Mouse (Mus musculus) hindbrain, embryonic 13.5 days (tissue): Measurements from ENCODE around the gene Foxf1. TPM values are rescaled to one million over a fixed set of nuclear protein-coding genes. Genes with fewer than 3 reads are reported as not detected.

ENCODE experiments used
- ATAC-seq: fragments of 200-750 bp; cut with Nextera tagmentation; 2 replicates; pipeline ENCODE4 v1.8.0; 2017; ENCODE audit warnings: moderate TSS enrichment; ENCODE audit not compliant: low FRiP score
- H3K27ac ChIP-seq: fragments of 300-500 bp; sonication (generic); 2 replicates; pipeline ENCODE4 v1.5.1; 2015; ENCODE audit warnings: inconsistent platforms, mild to moderate bottlenecking, moderate library complexity
- H3K27me3 ChIP-seq: fragments of 300-500 bp; sonication (generic); 2 replicates; pipeline ENCODE4 v1.6.1; 2015; ENCODE audit warnings: mild to moderate bottlenecking, inconsistent platforms
- H3K36me3 ChIP-seq: fragments of 300-500 bp; sonication (generic); 2 replicates; pipeline ENCODE4 v1.6.1; 2015; ENCODE audit warnings: mild to moderate bottlenecking, inconsistent platforms
- H3K4me1 ChIP-seq: fragments of 300-500 bp; sonication (generic); replicated peaks from 2 replicates; pipeline ENCODE4 v1.6.1; 2015; ENCODE audit warnings: inconsistent platforms
- H3K4me2 ChIP-seq: fragments of 300-500 bp; sonication (generic); 2 replicates; pipeline ENCODE4 v1.6.1; 2015; ENCODE audit warnings: inconsistent platforms, mild to moderate bottlenecking, moderate library complexity
- H3K4me3 ChIP-seq: fragments of 300-500 bp; sonication (generic); 2 replicates; pipeline ENCODE4 v1.5.1; 2015; ENCODE audit warnings: mild to moderate bottlenecking, inconsistent platforms
- H3K9ac ChIP-seq: fragments of 300-500 bp; sonication (generic); 2 replicates; pipeline ENCODE4 v1.6.1; 2015; ENCODE audit warnings: mild to moderate bottlenecking, inconsistent platforms
- H3K9me3 ChIP-seq: fragments of 300-500 bp; sonication (generic); 2 replicates; pipeline ENCODE4 v1.6.1; 2016; ENCODE audit warnings: inconsistent platforms
- whole genome bisulfite sequencing: fragments of 180-500 bp; shearing (Covaris S2); methylation state at CpG from one replicate; pipeline ENCODE4 v1.1.7; 2015; 5-methylcytosine and 5-hydroxymethylcytosine counted together
- polyA plus RNA-seq: library from polyadenylated mRNA; unstranded; fragments of >200 nt; fragmentation: Nextera tagmentation; extraction: Ambion mirVana; gene quantifications from 2 replicates; pipeline ENCODE4 v1.2.1, GENCODE M21; 2015

Gene Foxf1
- polyA plus RNA-seq, 1 experiment from 2014 or later = 0.96 TPM

DNA sequence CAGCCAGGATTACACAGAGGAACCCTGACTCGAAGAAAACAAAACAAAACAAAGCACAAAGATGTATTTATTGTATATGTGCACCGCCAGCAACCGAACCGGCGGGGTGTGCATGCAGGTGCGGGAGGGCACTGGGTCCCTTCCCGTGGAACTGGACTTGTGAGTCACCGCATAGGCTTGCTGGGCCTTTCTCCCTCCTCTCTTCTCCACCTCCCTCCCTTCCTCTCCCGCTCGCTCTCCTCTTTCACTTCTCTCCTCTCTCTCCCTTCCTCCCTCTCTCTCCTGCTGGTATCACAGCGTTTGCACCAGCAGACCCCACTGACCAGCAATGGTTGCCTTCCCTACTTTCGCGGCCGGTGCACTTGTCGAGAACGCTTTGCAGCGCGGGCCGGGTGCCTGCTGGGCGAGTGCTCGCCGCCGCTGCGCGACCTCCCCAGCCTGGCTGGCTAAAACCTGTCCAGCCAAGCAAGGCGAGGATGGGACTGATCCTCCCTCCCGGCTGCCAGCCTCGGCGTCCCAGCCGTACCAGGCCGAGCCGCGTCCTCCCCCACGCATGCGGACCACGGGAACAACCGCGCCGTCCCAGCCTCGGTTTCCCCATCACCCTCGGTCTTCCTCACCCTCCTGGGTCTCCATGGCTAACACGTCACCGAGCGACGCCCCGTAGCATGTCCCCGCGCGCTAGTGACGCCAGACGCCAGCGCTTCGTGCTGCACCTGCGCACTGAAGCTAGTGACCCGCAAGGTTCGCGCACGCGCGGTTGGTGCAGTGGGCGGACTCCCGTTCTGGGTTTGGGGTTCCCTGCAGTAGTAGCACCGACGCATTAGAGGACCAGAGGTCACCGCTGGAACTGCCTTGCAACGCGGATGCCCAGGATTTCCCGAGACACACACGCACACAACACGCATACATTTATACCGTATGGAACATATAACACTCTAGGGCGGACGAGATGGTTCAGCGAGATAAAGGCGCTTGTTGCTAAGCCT, 23.8 kb downstream of the Foxf1 start, which contains the start of gene Mthfsd:
Gene Mthfsd (minus strand): TSS at position 725 of the 989 bp plus-strand sequence.
- H3K27me3 ChIP-seq = peaks cover 39% of the 10 kb centered on the region
- peak; percentile 94 for ATAC-seq
- peak within 1 kb of the TSS; percentile 89 for H3K27ac ChIP-seq
- peak within 1 kb of the TSS; percentile 87 for H3K4me3 ChIP-seq
- peak within 1 kb of the TSS; percentile 94 for H3K9ac ChIP-seq
- no peaks in the 10 kb centered on the region for H3K9me3 ChIP-seq
- H3K36me3 ChIP-seq = peaks cover 32% of the 10 kb centered on the region
- peaks cover 19% of the 10 kb centered on the region for H3K4me1 ChIP-seq
- peak within 1 kb of the TSS; percentile 91 for H3K4me2 ChIP-seq
- 2% methylated on average over 75 of the region's 75 CpGs for WGBS

DNA sequence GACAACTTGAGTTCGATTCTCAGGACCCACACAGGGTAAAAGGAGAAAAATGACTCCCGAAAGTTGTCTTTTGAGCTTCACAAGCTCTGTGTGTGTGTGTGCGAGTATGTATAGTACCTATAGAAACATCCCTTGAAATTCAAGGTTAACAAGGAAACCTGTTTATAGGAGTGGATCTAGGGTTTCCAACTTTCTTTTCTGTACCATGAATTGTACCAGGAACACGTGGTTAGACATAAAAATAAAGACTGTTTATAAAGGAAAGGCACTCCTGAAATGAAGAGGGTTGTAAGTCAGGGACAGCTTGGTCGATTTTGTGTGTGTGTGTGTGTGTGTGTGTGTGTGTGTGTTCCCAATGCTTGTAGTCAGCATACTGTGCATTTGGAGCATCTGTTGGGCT, 24.5 kb downstream of the Foxf1 start:
- WGBS = 16% methylated on average over 5 of the region's 5 CpGs
- no peak for ATAC-seq
- H3K4me3 ChIP-seq = peak overlapping the region; percentile 87
- H3K9ac ChIP-seq = peak overlapping the region; percentile 94
- no peak overlapping the region for H3K27ac ChIP-seq
- peak overlapping the region; percentile 91 for H3K4me2 ChIP-seq
- peaks cover 25% of the 10 kb centered on the region for H3K36me3 ChIP-seq
- H3K4me1 ChIP-seq = peaks cover 19% of the 10 kb centered on the region
- no peaks in the 10 kb centered on the region for H3K9me3 ChIP-seq
- peaks cover 45% of the 10 kb centered on the region for H3K27me3 ChIP-seq

DNA sequence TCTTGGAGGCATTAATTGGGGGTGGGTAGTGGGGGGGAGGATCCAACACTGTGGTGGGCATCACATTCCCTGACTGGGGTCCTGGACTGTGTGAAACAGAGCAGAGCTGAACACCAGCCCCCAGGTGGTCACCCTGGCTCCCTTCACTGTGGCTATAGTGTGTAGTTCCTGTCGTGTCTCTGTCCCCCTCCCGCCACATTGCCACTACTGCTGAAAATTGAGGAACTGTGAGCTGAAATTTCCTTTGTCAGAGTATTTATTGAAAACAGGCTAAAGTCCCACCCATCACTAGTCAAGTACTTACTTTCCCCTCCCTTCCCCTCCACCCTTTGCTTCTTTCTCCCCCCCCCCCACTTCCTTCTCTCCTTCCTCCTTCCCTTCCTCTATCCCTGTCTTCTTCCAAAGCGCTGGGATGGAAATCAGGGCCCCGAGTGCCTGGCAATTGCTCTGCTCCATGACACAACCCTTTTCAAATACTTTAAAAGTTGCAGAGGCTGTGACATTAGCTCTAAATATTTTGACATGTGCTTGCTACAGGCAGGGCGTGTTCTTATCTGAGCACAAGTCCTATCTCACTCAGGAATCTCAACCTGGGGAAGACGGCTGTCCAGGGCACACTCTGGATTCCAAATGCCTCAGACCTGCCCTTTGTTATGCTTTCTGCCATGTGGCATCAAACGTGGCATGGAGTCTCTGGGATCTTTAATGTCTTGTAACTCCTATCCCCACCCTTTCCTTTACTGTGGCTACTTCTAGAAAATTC, 27.1 kb downstream of the Foxf1 start:
- peaks cover under 1% of the 10 kb centered on the region; the same call in 1 of the 2 replicates for H3K36me3 ChIP-seq
- no peak overlapping the region for H3K4me2 ChIP-seq
- no peak overlapping the region for H3K4me3 ChIP-seq
- ATAC-seq = no peak
- peaks cover 17% of the 10 kb centered on the region for H3K4me1 ChIP-seq
- 59% methylated on average over 7 of the region's 7 CpGs for WGBS
- peaks cover 72% of the 10 kb centered on the region for H3K27me3 ChIP-seq
- H3K9me3 ChIP-seq = no peaks in the 10 kb centered on the region
- H3K9ac ChIP-seq = no peak overlapping the region
- H3K27ac ChIP-seq = no peak overlapping the region

DNA sequence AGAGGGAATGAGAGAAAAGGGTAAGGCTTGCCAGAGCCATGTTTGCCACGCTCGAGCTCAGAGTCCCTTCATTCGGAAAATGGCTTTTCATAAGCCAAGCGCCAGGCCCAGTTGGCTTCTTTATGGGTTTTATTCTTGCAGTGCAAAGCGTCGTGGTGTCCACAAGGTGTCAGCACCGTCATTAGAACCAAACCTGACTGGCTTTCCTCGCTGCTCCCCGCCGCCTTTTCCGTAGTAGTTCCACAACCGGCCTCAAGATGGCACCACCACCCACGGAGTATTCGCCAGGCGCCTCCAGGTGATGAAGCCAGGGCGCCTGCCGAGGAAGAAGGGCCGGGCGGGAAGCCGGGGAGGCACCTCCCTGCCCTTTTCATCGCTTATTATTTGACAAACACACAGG, 29.1 kb downstream of the Foxf1 start:
- no peak for ATAC-seq
- Histone ChIP-seq H3K9me3 (peaks cover 7% of the 10 kb centered on the region; the same call in 1 of the 2 replicates), H3K4me2 (no peak overlapping the region), H3K4me1 (peaks cover 17% of the 10 kb centered on the region), H3K27ac (no peak overlapping the region), H3K36me3 (no peaks in the 10 kb centered on the region), H3K4me3 (no peak overlapping the region), H3K27me3 (peaks cover 91% of the 10 kb centered on the region), H3K9ac (no peak overlapping the region)
- under 1% methylated on average over 21 of the region's 21 CpGs for WGBS

DNA sequence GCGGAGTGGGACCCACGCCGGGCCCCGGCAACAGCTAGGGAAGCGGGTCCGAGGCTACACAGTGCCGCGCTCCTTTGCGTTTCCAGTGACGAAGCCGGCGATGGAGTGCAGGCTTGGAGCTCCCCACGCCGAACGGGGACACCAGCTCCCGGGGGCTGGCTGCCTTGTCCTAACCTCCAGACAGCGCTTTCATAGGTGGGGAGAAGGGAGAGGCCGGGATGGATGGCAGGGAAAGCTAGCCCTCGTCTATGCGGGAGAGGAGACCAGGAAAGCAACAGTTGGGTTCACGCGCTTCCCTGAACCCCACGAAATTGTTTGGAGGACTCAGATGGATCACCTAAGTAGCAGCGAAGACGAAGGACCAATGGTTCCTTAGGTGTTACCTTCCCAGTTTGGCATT, 30.9 kb downstream of the Foxf1 start:
- 0 out of 2 replicates have a peak overlapping the region, but pooled peaks have one; percentile 10 for H3K4me2 ChIP-seq
- no peak overlapping the region; the same call in 1 of the 2 replicates for H3K4me3 ChIP-seq
- H3K4me1 ChIP-seq = peaks cover 17% of the 10 kb centered on the region
- no peak overlapping the region for H3K27ac ChIP-seq
- H3K9me3 ChIP-seq = peaks cover 7% of the 10 kb centered on the region; the same call in 1 of the 2 replicates
- WGBS = 1% methylated on average over 25 of the region's 25 CpGs
- H3K9ac ChIP-seq = no peak overlapping the region
- ATAC-seq = no peak
- H3K36me3 ChIP-seq = no peaks in the 10 kb centered on the region
- H3K27me3 ChIP-seq = peaks cover 99% of the 10 kb centered on the region

DNA sequence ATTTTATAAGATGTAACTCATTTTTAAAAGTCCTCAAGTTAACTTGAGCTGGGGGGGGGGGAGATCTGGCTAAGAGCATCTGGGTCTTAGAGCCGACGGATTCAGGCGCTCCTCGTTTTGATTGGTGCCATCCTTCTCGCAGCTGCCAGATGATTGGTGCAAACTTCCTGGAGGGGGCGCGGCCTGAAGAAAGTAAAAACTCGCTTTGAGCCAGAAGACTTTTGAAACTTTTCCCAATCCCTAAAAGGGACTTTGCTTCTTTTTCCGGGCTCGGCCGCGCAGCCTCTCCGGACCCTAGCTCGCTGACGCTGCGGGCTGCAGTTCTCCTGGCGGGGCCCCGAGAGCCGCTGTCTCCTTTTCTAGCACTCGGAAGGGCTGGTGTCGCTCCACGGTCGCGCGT, 31.8 kb downstream of the Foxf1 start, which contains the start of gene Foxc2:
Gene Foxc2 (plus strand): TSS at position 224 of the 400 bp plus-strand sequence.
- ATAC-seq = no peak
- peak within 1 kb of the TSS; percentile 52 for H3K4me2 ChIP-seq
- peaks cover 7% of the 10 kb centered on the region; the same call in 1 of the 2 replicates for H3K9me3 ChIP-seq
- peaks cover 17% of the 10 kb centered on the region for H3K4me1 ChIP-seq
- peak within 1 kb of the TSS; percentile 39 for H3K4me3 ChIP-seq
- 0% methylated on average over 25 of the region's 25 CpGs for WGBS
- no peaks in the 10 kb centered on the region for H3K36me3 ChIP-seq
- H3K27me3 ChIP-seq = peaks cover 99% of the 10 kb centered on the region
- peak within 1 kb of the TSS; percentile 52 for H3K27ac ChIP-seq
- peak within 1 kb of the TSS; percentile 56 for H3K9ac ChIP-seq

DNA sequence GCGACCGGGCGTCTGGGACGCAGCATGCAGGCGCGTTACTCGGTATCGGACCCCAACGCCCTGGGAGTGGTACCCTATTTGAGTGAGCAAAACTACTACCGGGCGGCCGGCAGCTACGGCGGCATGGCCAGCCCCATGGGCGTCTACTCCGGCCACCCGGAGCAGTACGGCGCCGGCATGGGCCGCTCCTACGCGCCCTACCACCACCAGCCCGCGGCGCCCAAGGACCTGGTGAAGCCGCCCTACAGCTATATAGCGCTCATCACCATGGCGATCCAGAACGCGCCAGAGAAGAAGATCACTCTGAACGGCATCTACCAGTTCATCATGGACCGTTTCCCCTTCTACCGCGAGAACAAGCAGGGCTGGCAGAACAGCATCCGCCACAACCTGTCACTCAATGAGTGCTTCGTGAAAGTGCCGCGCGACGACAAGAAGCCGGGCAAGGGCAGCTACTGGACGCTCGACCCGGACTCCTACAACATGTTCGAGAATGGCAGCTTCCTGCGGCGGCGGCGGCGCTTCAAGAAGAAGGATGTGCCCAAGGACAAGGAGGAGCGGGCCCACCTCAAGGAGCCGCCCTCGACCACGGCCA, 32.5 kb downstream of the Foxf1 start:
- H3K27me3 ChIP-seq = peaks cover 99% of the 10 kb centered on the region
- peaks cover 7% of the 10 kb centered on the region; the same call in 1 of the 2 replicates for H3K9me3 ChIP-seq
- peak overlapping the region; percentile 52 for H3K27ac ChIP-seq
- H3K4me3 ChIP-seq = peak overlapping the region; percentile 39
- peaks cover 17% of the 10 kb centered on the region for H3K4me1 ChIP-seq
- no peak for ATAC-seq
- H3K9ac ChIP-seq = peak overlapping the region; percentile 56
- H3K4me2 ChIP-seq = peak overlapping the region; percentile 52
- under 1% methylated on average over 55 of the region's 55 CpGs for WGBS
- no peaks in the 10 kb centered on the region for H3K36me3 ChIP-seq

DNA sequence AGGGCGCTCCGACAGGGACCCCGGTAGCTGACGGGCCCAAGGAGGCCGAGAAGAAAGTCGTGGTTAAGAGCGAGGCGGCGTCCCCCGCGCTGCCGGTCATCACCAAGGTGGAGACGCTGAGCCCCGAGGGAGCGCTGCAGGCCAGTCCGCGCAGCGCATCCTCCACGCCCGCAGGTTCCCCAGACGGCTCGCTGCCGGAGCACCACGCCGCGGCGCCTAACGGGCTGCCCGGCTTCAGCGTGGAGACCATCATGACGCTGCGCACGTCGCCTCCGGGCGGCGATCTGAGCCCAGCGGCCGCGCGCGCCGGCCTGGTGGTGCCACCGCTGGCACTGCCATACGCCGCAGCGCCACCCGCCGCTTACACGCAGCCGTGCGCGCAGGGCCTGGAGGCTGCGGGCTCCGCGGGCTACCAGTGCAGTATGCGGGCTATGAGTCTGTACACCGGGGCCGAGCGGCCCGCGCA, 33.0 kb downstream of the Foxf1 start:
- peaks cover 7% of the 10 kb centered on the region; the same call in 1 of the 2 replicates for H3K9me3 ChIP-seq
- peaks cover 17% of the 10 kb centered on the region for H3K4me1 ChIP-seq
- no peaks in the 10 kb centered on the region for H3K36me3 ChIP-seq
- H3K27me3 ChIP-seq = peaks cover 99% of the 10 kb centered on the region
- under 1% methylated on average over 59 of the region's 62 CpGs for WGBS
- peak overlapping the region; percentile 33 for H3K4me2 ChIP-seq
- H3K9ac ChIP-seq = peak overlapping the region; percentile 56
- peak overlapping the region; percentile 39 for H3K4me3 ChIP-seq
- H3K27ac ChIP-seq = peak overlapping the region; percentile 23; the same call in 1 of the 2 replicates
- ATAC-seq = 0 out of 2 replicates have a peak, but pooled peaks have one; percentile 11

DNA sequence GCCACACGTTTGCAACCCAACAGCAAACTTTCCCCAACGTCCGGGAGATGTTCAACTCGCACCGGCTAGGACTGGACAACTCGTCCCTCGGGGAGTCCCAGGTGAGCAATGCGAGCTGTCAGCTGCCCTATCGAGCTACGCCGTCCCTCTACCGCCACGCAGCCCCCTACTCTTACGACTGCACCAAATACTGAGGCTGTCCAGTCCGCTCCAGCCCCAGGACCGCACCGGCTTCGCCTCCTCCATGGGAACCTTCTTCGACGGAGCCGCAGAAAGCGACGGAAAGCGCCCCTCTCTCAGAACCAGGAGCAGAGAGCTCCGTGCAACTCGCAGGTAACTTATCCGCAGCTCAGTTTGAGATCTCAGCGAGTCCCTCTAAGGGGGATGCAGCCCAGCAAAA, 33.7 kb downstream of the Foxf1 start:
- Histone ChIP-seq H3K9ac (peak overlapping the region; percentile 56; the same call in 1 of the 2 replicates), H3K4me3 (peak overlapping the region; percentile 39), H3K27me3 (peaks cover 99% of the 10 kb centered on the region), H3K9me3 (peaks cover 7% of the 10 kb centered on the region; the same call in 1 of the 2 replicates), H3K4me1 (peaks cover 17% of the 10 kb centered on the region), H3K36me3 (no peaks in the 10 kb centered on the region), H3K27ac (no peak overlapping the region; the same call in 1 of the 2 replicates), H3K4me2 (peak overlapping the region; percentile 33)
- 0% methylated on average over 28 of the region's 28 CpGs for WGBS
- ATAC-seq = no peak

DNA sequence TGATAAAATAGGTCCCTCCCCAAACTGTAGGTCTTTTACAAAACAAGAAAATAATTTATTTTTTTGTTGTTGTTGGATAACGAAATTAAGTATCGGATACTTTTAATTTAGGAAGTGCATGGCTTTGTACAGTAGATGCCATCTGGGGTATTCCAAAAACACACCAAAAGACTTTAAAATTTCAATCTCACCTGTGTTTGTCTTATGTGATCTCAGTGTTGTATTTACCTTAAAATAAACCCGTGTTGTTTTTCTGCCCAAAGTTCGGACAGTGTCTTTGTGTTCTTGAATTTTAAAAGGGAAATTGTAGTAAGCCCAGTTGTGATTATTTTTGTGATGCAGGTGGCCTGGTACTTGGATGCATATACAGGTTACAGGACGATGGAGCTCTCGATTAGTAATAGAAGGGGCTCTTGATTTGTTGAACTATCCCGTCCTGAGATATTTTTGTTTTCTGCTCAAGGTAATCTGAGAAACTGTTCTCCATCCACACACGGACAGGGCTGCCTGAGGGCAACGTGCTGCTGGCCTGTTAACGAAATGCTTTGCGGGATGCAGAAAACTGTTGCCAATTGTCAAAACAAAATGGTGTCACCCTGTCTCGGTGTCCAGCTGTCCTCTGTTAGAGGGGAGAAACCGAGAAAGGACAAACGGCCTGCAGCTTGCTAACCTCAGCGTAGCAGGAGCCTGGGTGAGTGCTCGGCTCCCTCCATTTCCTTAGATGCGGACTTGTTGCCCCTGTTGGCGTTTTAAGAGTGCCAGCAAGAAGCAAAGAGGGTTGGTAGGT, 34.6 kb downstream of the Foxf1 start:
- Histone ChIP-seq H3K4me2 (no peak overlapping the region), H3K9me3 (peaks cover 7% of the 10 kb centered on the region; the same call in 1 of the 2 replicates), H3K27me3 (peaks cover 100% of the 10 kb centered on the region), H3K36me3 (no peaks in the 10 kb centered on the region), H3K9ac (0 out of 2 replicates have a peak overlapping the region, but pooled peaks have one; percentile 8), H3K4me3 (peak overlapping the region; percentile 39), H3K4me1 (peaks cover 17% of the 10 kb centered on the region), H3K27ac (no peak overlapping the region)
- no peak for ATAC-seq
- WGBS = 1% methylated on average over 18 of the region's 18 CpGs
